Mouse (Mus musculus) T-helper 17 cell (primary cell): Measurements from ENCODE around the gene Lipm.

ENCODE experiments used
- in situ Hi-C, 2 experiments: fragments of 300-600 bp; cut with MboI, MseI; formaldehyde crosslinking; loops; 1 replicate in 1 of 2; 2 replicates in 1 of 2; pipeline ENCODE4 v1.15.1; 2025; ENCODE audit warnings: high pct_unique_total_duplicates in 2 of 2

The Lipm gene

DNA sequence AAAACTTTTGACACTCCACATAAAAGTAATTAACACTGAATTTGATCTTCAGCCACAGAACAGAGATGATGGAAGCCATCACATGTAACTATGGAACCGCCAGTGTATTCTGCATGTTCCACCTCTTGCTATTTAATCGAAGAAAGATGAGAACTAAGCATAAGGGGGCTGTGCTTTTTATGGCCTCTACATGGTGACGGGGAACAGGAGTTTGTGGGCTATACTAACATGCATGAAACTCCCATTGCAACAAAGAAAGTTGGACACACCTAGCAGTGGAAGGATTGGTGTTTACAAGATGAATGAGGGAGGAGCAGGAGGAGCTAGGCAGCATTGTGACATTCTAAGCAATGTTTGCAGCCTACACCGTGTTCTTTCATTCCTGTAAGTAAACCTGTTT is at the start of gene Lipm:
Lipm (plus strand) TSS at position 301 of the 400 bp plus-strand sequence.
- in situ Hi-C loops, result no loop called here

DNA sequence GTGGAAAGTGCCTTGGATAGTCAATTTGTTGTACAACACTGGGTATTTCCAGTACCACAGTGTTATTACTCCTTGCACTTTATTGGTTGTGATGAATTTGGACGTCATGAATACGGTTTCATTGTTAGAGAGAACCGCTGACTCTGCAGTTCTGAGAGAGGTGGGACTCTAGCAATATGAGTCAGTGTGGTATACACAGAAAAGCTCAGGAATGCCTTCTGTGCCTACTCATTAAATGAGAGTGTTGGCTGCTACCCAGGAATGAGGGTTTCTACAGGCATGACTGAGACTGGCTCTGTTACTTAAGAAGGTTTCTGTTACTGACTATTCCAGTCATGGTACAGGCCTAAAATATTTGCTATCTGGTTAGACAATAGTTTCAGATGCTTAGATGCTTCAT is 49.2 kb upstream of the Lipm start:
- in situ Hi-C loops, result no loop called here

DNA sequence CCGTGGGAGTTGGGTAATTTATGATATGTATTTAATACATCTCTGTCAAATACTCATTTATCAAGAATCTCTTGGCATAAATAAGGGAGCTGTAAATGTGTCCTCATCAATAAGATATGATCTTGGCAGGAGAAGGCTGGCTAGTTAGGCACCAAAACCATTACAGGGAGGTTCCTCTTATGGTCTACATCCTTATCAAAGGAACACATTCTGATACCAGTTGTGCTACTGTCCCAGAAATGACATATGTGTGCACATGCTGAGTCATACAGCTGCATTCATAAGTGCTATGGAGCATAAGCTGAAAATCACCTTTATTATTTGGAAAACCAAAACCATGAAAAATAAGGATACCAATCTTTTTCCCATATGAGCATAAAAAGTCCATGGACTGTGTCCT is 37.2 kb upstream of the Lipm start:
- in situ Hi-C loops, result no loop called here

DNA sequence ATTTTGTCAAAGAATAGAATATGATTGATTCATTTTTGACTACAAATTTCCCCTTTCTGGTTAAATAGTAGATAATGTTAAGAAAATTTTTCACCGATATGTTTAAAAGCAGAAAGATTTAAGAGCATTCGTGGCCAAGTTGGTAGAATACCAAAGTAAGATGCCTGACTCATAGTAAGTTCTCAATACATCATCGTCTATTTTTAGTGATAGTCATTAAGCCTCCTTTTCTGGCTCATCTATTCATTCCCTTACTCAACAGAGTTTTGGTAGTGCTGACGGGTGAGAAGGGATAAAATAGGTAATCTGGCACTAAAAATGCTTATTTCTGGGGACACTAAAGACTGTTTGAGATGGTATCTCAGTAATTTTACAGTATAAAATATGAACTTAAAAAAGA is 36.7 kb upstream of the Lipm start:
- in situ Hi-C loops, result no loop called here

DNA sequence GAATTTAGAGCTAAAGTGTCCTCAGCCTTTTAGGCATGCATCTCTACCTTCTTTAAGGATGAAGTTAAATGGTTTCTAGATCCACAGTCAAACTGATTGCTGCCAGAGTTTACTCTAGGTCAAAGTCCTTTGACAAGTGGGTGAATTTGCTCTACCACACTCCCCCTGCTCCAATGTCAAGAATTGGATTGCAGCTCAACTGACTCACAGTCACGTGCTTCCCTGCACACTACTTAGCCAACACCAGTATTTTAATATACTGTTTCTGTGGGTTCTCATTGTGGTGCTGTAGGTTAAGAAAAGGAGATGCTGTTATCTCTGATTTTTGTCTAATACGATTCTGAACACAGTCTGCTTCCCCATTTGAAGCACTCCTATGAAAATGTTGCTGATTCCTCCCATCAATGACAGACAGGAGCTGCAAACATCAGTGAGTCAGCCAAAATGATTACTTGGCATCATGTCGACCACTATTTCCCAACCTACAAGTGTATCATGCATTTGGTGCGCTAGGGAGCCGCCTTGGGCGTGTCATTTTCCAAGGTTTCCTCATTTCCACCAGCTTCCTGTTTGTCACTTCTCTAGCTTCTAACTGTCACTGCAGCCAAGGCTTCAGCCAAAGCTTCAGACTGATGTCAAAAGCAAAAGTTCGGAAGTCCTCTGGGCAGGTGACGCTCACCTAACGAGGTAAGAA is 33.8 kb upstream of the Lipm start, which contains the start of gene Lipn:
Lipn (plus strand) TSS at position 580 of the 694 bp plus-strand sequence.
- in situ Hi-C loops, result no loop called here

DNA sequence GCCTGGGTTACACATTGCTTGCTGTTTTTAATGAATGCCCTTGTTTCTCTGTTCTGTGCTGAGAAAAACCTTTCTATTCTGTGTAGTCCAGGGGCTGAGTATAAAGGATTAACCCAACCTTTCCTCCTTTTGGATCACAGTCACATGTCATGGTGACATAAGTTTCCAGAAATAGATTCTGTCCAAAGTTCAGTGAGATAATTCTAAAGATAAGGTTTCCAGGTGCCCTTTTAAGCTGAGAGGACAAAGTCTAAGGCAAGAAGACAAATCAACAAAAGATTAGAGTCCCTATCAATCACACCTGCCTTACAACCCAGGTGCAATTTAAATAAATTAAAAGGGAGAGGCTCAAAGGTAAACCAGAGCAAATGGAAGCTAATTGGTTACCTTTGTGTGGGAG is 26.5 kb upstream of the Lipm start:
- in situ Hi-C loops, result no loop called here

DNA sequence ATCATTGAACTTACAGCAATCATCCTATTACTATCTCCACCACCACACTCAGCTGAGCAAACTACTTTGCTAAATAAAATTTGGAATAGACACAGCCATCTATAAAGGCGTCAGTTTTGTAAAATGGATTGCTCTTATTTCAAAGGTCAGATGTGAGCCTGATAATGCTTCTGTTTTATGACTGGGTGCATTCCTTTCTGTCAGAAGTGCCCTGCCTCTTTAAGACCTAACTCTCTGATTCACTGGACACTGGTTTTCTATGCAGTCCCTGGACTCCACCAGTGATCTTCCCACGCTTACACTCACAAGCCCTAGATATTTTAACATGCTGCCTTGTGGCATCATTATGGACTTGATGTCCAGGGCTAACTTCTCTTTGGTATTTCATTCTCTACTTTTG is 22.6 kb upstream of the Lipm start:
- in situ Hi-C loops, result no loop called here

DNA sequence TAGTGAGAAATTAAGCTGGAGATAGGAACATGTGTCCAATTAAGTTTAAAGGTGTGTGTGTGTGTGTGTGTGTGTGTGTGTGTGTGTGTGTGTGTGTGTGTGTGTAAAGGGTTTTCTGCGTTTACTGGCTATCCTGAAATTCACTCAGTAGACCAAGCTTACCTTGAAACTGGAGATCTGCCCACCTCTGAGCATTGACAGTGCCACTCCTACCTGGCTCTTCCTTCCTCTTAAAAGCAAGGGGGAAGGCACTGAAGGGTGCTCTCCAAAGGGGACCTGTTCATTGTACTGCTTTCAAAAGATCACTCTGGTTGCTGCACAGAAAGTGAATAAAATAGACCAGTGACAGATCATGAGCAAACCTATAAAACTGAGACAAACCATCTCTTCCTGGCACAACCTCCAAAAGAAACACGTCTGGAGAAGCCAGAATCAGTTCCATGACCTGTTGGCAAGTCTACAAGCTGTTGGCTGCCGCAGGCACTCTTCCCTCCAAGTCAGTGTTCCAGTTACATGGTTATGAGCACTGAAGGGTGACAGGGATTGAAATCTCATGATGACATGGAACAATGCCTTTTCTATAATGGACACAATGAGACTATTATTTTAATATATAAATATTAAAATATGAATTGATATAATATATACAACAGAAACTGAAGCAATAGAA is 11.6 kb upstream of the Lipm start:
- in situ Hi-C loops, result no loop called here

DNA sequence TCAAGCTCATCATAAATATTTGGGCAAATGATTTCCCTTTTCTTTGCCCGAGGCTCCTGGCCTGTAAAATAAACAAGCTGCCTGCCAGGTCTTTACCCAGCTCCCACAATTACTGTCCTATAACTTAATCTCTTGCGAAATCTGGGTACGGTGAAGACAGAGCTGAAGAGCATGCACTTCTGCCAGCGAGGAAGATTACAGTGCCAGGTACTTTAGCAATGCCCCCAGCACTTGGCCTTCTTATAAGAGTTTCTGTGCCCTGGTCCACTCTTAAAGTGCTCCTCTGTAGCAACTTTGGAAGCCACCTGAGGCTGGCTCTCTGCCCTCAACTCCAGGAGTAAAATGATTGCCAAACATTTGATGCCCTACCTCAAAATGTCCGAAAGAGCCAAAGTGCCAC is 5.4 kb upstream of the Lipm start:
- in situ Hi-C loops, result no loop called here

DNA sequence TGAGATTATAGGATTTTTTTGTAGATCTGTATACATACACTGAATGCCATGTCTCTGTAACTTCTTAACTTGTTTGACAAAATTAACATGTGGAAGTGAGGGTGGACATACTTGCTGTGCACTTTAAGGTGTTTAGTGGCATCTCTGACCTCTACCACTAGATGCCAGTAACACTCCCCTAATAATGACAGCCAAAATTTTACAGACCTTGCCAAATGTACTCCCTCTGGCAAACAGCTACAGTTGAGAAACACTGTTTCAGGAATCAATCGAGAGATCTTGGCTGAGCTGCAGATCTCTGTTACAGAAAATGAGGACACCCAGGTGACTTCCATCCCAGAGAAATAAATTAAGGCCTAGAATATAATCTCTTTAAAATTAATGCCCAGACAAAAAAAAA is 4.5 kb upstream of the Lipm start:
- in situ Hi-C loops, result no loop called here

DNA sequence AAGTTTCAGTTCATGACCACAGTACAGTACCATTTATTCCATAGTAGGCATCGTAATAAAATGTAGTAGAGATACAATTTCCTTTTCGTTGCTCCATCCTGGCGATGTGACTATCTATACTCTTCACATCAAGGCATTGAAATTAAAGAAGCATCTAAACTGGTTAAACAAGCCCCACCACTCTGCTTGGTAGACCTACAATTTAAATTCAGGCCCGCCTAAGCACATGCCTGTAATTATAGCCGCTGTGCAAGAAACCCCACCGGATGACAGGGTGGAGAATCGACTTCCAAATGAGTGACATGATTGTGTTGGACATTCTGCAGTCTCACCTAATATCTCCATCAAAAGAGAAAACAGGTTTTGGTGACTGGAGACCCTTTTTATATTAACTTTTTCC is 1.2 kb downstream of the Lipm start:
- in situ Hi-C loops, result no loop called here

DNA sequence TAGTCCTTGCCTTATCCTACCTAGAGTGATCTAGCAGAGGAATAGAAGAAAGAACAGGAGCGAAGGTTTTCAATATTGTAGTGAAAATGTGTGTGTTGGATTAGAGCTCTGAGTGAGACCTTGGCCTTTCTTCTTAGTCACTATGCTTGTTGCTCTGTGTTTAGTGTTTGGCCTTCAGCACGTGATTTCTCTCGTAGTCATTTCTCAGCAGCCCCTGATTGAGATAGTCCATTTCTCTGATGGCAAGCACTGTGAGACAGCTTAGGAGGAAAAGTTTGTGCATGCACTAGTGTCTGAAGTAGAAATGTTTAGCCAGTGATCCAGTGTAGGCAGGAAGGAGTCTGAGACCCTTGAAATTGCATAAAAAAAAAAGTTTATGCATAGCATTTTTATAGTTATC is 4.1 kb downstream of the Lipm start:
- in situ Hi-C loops, result no loop called here

DNA sequence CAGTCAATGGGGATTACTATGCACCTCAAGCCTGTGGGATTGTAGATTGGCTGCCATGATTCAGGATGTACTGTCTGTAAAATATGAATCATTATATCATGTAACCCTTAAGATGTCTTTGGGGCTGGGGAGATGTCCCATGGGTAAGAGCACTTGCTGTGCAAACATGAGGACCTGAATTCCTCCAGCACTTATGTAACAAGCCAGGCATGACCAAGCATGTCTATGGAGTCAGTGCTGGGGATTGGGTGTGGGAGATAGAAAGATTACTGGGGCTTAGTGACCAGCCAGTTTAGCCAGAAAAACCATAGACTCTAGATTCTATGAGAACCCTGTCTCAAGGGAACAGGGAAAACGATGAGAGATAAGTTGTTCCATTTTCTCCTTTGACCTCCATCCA is 18.4 kb downstream of the Lipm start:
- in situ Hi-C loops, result no loop called here

DNA sequence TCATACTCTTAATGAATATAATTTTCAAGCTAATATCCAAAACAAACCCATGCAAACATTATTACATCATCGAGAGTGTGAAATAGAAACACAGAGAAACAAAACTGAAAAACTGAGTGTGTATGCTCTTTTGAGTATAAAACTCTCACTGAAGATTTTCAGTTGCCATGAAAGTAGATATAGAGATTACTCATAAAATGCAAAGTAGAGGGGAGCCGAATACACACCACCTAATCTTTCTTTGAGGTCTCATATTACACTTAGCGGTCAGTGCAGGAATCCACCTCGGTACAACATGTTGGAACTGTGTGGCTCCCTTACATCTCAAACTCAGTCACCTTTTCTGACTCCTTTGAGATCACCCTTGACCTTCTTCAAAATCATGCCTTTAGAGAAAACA is 18.9 kb downstream of the Lipm start:
- in situ Hi-C loops, result no loop called here

DNA sequence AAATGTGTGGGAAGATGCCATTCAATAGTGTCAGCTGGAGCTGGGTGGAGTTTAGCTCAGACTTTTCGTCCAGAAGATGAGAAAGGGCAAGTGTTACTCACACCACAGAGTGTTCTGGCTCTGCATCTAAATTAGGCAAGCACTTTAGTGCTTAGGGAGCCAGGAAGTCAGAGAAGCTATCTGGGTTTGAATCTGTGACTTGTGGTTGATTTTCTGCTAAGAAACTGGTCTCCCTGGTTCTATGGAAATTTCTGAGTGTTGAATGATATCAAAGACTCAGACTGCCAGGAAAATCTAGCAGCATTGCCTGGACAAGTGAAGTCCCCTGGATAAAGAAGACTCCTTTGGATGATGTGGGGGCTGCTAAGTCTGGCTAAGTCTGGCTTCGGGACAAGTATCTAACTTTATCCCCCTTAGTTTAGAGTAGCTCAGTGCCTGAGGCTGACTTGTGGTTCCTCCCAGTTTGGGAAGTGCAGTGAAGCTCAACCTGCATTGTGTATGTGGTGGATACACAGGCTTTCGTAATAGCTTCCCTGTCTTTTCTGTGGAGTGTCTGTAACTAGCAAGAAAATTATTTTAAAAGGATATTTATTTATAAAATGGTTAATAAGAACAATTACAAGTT is 19.5 kb downstream of the Lipm start:
- in situ Hi-C loops, result no loop called here

DNA sequence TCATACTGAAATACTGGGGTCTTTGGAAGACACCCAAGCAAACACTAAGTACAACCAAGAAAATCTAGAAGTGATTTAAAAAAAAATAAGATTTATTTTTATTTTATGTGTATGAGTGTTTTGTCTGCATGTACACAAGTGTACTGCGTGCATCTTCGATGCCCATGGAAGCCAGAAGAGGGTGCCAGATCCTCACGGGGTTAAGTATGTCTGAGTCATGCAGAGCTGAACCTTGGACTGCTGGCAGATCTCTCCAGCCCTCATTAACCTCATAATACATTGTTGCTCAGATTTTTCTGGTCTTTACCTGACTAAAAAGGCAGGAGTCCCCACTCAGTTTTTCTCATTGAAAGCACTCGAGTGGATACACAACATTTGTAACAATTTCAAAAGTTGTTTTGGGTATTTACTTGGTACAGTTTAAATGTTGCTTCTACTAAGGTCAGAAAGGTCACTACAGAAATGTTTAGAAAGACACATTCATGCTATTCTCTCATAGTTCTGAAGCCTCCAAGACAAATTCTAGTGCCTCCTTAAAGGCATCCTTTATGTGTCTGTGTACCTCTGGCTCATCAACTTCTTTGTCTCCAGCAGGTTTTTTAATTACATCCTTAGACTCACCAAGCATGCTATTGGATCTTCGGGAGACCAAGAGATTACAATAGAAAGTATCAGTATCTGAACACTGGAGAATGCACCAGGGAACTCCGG is 38.1 kb downstream of the Lipm start:
- in situ Hi-C loops, result no loop called here

DNA sequence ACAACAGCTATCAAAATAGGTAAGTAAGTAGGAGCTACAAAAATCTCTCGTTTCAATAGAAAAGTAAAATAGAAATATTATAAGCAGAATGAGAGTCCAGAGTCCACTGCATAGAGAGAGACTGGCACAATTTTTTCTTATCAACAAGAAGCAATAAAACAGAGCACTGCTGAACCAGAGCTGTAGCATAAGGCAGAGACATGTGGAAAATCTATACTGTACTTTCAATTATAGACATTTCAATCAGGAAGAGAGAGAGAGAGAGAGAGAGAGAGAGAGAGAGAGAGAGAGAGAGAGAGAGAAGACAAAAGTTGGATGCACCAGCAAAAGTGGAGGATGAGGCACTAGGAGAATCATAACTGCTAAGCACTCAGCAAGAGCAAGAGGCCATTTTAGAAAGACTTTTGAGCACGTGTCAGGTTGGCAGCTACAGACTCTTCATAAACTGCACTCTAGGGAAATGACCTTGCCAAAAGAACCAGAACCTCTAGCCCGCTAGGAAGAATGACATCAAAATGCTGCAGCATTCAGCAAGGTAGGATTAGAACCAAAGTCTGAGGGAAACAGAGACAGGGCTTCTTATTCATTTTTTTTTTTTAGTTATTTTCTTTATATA is 38.8 kb downstream of the Lipm start:
- in situ Hi-C loops, result no loop called here

DNA sequence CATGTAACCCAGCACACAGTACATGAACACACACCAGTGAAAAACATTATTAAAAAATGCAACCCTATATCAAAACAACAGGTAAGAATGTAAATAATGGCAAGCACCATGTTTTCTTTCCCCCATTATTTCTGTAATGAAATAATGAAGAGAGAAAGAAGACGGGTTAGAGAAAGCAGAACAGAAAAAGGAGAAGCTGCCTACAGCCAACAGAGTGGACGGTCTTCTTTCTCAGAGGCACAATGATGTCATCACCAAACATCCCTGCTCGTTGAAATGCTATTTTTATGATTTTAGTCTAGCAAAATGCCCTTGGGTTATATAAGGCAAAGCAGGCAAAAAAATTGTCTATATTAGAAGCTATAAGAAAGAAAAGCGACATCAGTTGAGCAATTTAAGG is 47.7 kb downstream of the Lipm start:
- in situ Hi-C loops, result loop anchor here in 1 of 2 experiments (5.0 kb wide), 1 partner anchor 94 kb away; no protein-coding TSS in a partner anchor

DNA sequence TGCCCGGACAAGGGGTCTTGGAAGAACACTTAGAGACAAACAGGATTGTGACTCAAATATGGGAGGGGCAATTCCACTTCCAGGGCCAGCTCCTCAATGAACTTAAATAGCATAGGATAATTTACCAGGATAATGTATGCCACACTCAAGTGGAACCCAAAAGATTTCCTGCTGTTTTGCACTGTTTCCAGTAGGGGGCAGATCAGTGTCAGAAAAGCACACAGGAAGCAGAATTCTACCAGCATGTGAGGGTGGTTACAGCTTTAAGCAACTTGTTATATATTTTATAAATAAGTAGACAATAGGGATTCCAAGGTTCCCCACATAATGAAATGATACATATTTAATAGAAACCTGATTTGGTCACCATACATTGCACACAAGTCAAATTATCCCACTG is 51.2 kb downstream of the Lipm start:
- in situ Hi-C loops, result loop anchor here in 1 of 2 experiments (5.0 kb wide), 1 partner anchor 65 kb away; no protein-coding TSS in a partner anchor

DNA sequence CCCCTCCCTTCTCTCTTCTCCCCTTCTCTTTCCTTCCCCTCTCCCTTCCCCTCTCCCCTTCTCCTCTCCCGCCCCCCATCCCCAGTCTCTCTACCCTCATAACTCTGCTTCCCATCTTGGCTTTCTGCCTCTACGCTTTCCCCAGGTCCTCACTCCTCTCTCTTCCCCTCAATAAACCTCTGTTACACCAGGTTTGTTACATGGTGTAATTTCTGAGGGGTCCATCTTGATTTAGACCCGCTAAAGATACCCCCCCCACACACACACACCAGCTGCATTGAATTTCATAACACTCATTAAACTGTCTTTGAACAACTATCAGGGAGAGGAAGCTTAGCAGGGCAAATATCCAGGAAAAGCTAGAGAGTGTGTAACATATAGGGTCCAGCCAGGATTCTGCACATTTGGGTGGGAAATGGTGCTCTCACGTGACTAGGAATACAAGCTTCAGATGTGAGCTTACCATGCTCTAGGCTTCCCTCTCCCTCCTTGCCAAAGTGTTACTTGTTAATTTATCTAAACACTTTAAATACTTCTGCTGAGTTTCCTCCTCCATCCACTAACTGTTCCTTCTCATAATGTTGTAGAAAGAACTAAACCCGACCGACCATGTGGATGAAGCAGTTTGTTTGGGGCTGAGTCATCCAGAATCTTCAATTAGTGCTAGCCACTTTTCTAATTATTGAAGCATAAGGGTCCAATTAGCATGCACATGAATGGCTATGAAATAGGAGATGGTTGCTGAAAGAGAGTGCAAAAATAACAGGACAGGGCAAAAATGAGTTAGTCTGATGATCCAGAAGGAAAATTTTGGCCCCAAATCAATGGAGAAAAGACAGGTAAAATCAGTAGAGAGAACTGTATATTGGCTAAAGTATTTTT is 52.8 kb downstream of the Lipm start:
- in situ Hi-C loops, result loop anchor here in 1 of 2 experiments (5.0 kb wide), 1 partner anchor 64 kb away; no protein-coding TSS in a partner anchor

DNA sequence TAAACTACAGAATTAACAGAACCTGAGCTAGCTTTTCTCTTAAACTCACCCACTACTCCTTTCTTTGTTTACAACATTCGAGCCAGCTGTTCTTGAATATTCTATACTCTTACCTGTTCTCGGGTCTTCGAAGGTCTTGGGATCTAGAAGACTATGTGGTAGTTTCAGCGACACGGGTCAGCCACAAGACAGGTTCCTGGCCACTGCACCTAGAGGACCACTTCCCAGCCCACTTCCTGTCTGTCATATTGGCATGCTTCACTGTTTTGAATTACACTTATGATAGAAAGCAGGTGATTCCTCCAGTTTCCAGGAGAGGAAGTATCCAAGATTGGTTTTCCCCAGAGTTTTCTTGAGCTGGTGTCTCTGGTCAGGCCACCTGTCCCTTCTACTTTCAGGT is 62.0 kb downstream of the Lipm start:
- in situ Hi-C loops, result no loop called here
